Mouse (Mus musculus) midbrain, embryonic 14.5 days (tissue): ENCODE data around the gene Iqsec2. TPM values are rescaled to one million over a fixed set of nuclear protein-coding genes. Genes with fewer than 3 reads are reported as not detected.

Experiments
- ATAC-seq: fragments of 200-750 bp; cut with Nextera tagmentation; 2 replicates; pipeline ENCODE4 v1.8.0; 2017; ENCODE audit warnings: moderate number of reproducible peaks, moderate library complexity; ENCODE audit not compliant: low FRiP score, low TSS enrichment
- DNase-seq: peaks from one replicate; pipeline ENCODE4 v3.0.0-alpha.2; 2015
- H3K27ac ChIP-seq: fragments of 300-500 bp; sonication (generic); replicated peaks from 2 replicates; pipeline ENCODE4 v1.5.1; 2014; ENCODE audit warnings: mild to moderate bottlenecking, low read depth, low read length, moderate library complexity
- H3K27me3 ChIP-seq: fragments of 300-500 bp; sonication (generic); 2 replicates; pipeline ENCODE4 v1.6.1; 2014; ENCODE audit warnings: low read length, control low read depth, mixed read lengths; ENCODE audit not compliant: control insufficient read depth, insufficient read depth
- H3K36me3 ChIP-seq: fragments of 300-500 bp; sonication (generic); 2 replicates; pipeline ENCODE4 v1.6.1; 2014; ENCODE audit warnings: low read length, control low read depth; ENCODE audit not compliant: control insufficient read depth, insufficient read depth
- H3K4me1 ChIP-seq: fragments of 300-500 bp; sonication (generic); 2 replicates; pipeline ENCODE4 v1.6.1; 2014; ENCODE audit warnings: mild to moderate bottlenecking, antibody characterized with exemption, low read length, control low read depth; ENCODE audit not compliant: control insufficient read depth, insufficient read depth
- H3K4me2 ChIP-seq: fragments of 300-500 bp; sonication (generic); 2 replicates; pipeline ENCODE4 v1.6.1; 2014; ENCODE audit warnings: mild to moderate bottlenecking, low read length, moderate library complexity
- H3K4me3 ChIP-seq: fragments of 300-500 bp; sonication (generic); replicated peaks from 2 replicates; pipeline ENCODE4 v1.5.1; 2014; ENCODE audit warnings: low read depth, low read length
- H3K9ac ChIP-seq: fragments of 300-500 bp; sonication (generic); replicated peaks from 2 replicates; pipeline ENCODE4 v1.6.1; 2014; ENCODE audit warnings: mild to moderate bottlenecking, low read length, moderate library complexity
- H3K9me3 ChIP-seq: fragments of 300-500 bp; sonication (generic); 2 replicates; pipeline ENCODE4 v1.6.1; 2016; ENCODE audit warnings: low read length, control low read depth, mixed read lengths; ENCODE audit not compliant: control insufficient read depth
- WGBS: fragments of 180-500 bp; shearing (Covaris S2); extraction: QIAGEN DNeasy Blood & Tissue Kit; methylation state at CpG from one replicate; pipeline ENCODE4 v1.1.7; 2014; 5-methylcytosine and 5-hydroxymethylcytosine counted together
- polyA plus RNA-seq: library from polyadenylated mRNA; unstranded; fragments of >200 nt; fragmentation: Nextera tagmentation; extraction: Ambion mirVana; gene quantifications from 2 replicates; pipeline ENCODE4 v1.2.1, GENCODE M21; 2014

The Iqsec2 gene
- polyA plus RNA-seq, 1 experiment from 2014 or later = 5.2 TPM

DNA sequence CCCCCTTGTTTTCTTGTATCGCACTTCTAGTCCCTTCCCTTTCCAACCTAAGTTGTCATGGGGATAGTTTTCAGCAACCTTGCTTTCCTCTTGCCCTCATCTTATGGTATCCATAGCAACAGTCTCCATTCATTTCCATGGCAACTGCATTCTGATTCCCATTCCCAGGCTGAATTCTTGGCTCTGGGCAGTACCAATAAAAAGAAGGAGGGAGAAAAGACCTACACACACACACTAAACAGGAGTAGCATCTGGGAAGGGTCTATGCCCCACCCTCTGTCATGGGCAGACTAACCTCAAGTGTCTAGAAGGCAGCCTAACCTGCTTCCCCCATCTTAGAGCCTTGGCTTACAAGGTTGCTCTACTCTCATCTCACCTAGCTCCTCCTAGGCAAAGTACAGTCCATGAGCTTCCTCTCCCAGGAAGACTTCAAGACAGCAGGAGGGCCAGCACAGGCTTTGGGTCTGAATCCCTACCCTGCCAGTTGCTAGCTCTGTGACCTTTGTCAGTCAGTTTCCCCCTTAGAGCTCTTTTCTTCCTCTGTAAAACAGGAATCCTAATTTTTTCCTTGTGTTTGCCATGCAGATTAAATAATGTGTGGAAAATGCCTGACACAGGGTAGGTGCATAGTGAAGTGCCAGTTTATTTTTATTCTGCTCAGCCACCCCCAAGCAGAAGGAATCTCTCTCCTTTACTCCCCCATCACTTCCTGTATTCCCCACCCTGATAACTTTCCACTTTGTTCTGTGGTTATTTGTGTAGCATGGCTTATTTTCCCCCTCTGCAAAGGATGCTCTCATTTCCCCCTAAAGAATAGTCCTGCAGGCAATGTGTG lies 54.0 kb downstream of the Iqsec2 start:
- DNase-seq (peak; percentile 86), ATAC-seq (peak; percentile 85)
- 28% methylated on average over 1 of the region's 1 CpGs for WGBS
- Histone ChIP-seq H3K4me3 (no peak overlapping the region), H3K4me1 (peaks cover 23% of the 10 kb centered on the region), H3K36me3 (no peaks in the 10 kb centered on the region), H3K4me2 (peak overlapping the region; percentile 30), H3K9ac (no peak overlapping the region), H3K27me3 (peaks cover 57% of the 10 kb centered on the region), H3K9me3 (no peaks in the 10 kb centered on the region), H3K27ac (peak overlapping the region; percentile 87)

DNA sequence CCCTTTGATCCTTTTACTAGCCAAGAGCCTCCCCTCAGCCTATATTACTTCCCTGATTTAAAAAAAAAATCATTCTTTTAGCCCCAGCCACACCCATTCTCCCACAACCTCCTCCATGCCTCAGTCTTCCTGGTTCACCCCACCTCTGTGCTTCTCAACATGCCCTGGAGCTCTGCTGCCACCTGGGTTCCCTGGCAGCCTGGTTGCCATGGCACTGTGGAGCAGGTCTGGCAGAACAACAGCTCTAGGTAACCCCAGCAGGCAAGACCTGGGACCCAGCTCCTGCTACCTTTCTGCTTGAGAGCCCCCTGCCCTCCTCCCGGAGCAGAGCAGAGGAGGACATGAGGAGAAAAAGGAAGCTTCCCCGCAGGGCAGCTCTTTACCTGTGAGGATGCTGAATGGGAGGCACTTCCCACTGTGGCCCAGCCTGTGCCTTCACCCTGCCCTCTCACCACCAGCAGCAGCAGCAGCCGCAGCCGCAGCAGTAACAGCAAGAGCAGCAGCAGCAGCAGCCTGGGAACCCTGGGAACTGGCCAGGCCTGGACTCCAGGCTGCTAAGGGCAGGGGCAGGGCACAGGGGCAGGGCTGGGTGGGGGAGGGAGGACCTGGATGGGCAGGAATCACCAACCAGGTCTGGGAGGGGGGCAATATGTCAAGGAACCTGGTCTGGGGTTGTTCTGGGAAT lies 57.8 kb downstream of the Iqsec2 start:
- H3K9me3 ChIP-seq = no peaks in the 10 kb centered on the region
- H3K4me1 ChIP-seq = peaks cover 21% of the 10 kb centered on the region
- H3K27ac ChIP-seq = 0 out of 2 replicates have a peak overlapping the region, but pooled peaks have one; percentile 41
- H3K4me3 ChIP-seq = no peak overlapping the region
- no peaks in the 10 kb centered on the region for H3K36me3 ChIP-seq
- H3K4me2 ChIP-seq = no peak overlapping the region
- no peak overlapping the region for H3K9ac ChIP-seq
- peak; percentile 9 for DNase-seq
- ATAC-seq = no peak
- peaks cover 60% of the 10 kb centered on the region for H3K27me3 ChIP-seq
- 37% methylated on average over 4 of the region's 4 CpGs for WGBS

DNA sequence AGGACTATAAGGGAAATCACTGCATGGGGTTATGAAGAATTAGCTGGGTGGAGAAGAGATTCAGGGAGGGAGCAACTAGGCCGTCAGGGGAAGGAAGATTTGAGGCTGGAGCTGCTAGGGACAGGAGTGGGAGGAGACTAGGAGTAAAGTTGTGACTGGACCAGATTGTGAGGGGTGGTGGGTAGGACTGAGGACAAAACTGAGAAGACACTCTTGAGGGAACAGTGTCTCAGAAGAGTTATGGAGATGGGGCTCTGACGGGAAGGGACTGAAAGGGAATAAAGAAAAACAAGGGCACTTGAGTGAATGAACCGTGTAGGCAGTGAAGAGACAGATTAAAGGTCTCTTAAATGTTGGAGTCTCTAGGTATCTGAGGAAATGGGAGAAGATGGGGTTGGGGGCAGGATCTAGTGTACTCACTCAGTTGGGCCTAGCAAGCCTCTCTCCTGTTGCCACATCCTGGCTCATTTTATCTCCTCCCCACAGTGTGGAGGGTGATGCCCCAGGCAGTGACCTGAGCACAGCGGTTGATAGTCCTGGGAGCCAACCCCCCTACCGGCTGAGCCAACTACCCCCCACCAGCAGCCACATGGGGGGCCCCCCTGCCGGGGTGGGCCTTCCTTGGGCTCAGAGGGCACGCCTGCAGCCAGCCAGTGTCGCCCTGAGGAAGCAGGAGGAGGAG lies 58.5 kb downstream of the Iqsec2 start:
- Histone ChIP-seq H3K9ac (no peak overlapping the region), H3K27ac (0 out of 2 replicates have a peak overlapping the region, but pooled peaks have one; percentile 41), H3K9me3 (no peaks in the 10 kb centered on the region), H3K36me3 (no peaks in the 10 kb centered on the region), H3K4me1 (peaks cover 15% of the 10 kb centered on the region), H3K4me2 (no peak overlapping the region), H3K27me3 (peaks cover 67% of the 10 kb centered on the region), H3K4me3 (no peak overlapping the region)
- ATAC-seq (no peak), DNase-seq (no peak)
- 28% methylated on average over 8 of the region's 8 CpGs for WGBS

GRCm38 (mm10) chrX:152203247-152203646 lies 59.2 kb downstream of the Iqsec2 start:
- Histone ChIP-seq H3K36me3 (no peaks in the 10 kb centered on the region), H3K9ac (no peak overlapping the region), H3K4me2 (no peak overlapping the region), H3K4me3 (no peak overlapping the region), H3K9me3 (no peaks in the 10 kb centered on the region), H3K27ac (no peak overlapping the region), H3K4me1 (peaks cover 15% of the 10 kb centered on the region), H3K27me3 (peaks cover 69% of the 10 kb centered on the region)
- WGBS = 63% methylated on average over 4 of the region's 4 CpGs
- ATAC-seq (no peak), DNase-seq (no peak)

- Histone ChIP-seq H3K4me1 (peaks cover 3% of the 10 kb centered on the region; the same call in 1 of the 2 replicates), H3K4me3 (no peak overlapping the region), H3K27me3 (peaks cover 65% of the 10 kb centered on the region), H3K4me2 (no peak overlapping the region), H3K27ac (no peak overlapping the region), H3K36me3 (no peaks in the 10 kb centered on the region), H3K9ac (no peak overlapping the region), H3K9me3 (no peaks in the 10 kb centered on the region)
- ATAC-seq = no peak
- DNase-seq = no peak
- WGBS = 96% methylated on average over 1 of the region's 1 CpGs
These were observed 61.4 kb downstream of the Iqsec2 start for GRCm38 (mm10) chrX:152205486-152205885.

DNA sequence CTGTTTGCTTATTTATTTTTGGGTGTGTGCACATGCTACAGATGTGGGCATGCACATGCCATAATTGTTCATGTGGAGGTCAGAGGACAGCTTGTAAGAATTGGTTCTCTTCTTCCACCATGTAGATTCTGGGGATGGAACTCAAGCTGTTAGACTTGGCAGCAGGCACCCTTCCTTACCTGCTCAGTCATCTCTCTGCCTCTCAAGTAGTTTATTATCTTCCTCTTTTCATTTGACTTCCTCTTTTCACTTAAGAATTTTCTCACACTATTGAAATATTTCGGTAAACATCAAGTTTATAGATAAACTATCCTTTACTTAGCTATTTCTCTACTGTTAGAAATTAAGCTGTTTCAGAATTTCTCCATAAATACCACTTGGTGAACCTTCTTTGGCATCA lies 70.6 kb downstream of the Iqsec2 start:
- H3K9me3 ChIP-seq = no peaks in the 10 kb centered on the region
- ATAC-seq = no peak
- WGBS = 83% methylated on average over 1 of the region's 1 CpGs
- no peaks in the 10 kb centered on the region for H3K4me1 ChIP-seq
- H3K9ac ChIP-seq = no peak overlapping the region
- no peak for DNase-seq
- no peak overlapping the region for H3K4me2 ChIP-seq
- H3K36me3 ChIP-seq = no peaks in the 10 kb centered on the region
- no peak overlapping the region for H3K27ac ChIP-seq
- H3K27me3 ChIP-seq = peaks cover 31% of the 10 kb centered on the region
- no peak overlapping the region for H3K4me3 ChIP-seq

- H3K9ac ChIP-seq = no peak overlapping the region
- DNase-seq (no peak), ATAC-seq (no peak)
- H3K4me2 ChIP-seq = no peak overlapping the region
- H3K27me3 ChIP-seq = peaks cover 39% of the 10 kb centered on the region
- H3K4me3 ChIP-seq = no peak overlapping the region
- no peaks in the 10 kb centered on the region for H3K9me3 ChIP-seq
- H3K27ac ChIP-seq = no peak overlapping the region
- no peaks in the 10 kb centered on the region for H3K36me3 ChIP-seq
- WGBS = 94% methylated on average over 2 of the region's 2 CpGs
- no peaks in the 10 kb centered on the region for H3K4me1 ChIP-seq
These were observed 74.5 kb downstream of the Iqsec2 start for GRCm38 (mm10) chrX:152218529-152218928.

GRCm38 (mm10) chrX:152221721-152222120 lies 77.7 kb downstream of the Iqsec2 start:
- Histone ChIP-seq H3K4me2 (no peak overlapping the region), H3K4me3 (no peak overlapping the region), H3K27me3 (peaks cover 51% of the 10 kb centered on the region), H3K9ac (no peak overlapping the region), H3K9me3 (no peaks in the 10 kb centered on the region), H3K27ac (no peak overlapping the region), H3K36me3 (no peaks in the 10 kb centered on the region), H3K4me1 (no peaks in the 10 kb centered on the region)
- DNase-seq (no peak), ATAC-seq (no peak)
- WGBS = 73% methylated on average over 4 of the region's 4 CpGs
